Mouse (Mus musculus) midbrain, postnatal 0 days (tissue): ENCODE measurements around the gene Gm3642. TPM values are rescaled to one million over a fixed set of nuclear protein-coding genes. Genes with fewer than 3 reads are reported as not detected.
"Not testable (repeated sequence)": the region's sequence is repeated elsewhere in the genome, so short reads cannot be mapped to it uniquely, and the experiment has no call there.

Source experiments
- ATAC-seq: fragments of 200-750 bp; cut with Nextera tagmentation; 2 replicates; pipeline ENCODE4 v1.8.0; 2017; ENCODE audit warnings: moderate number of reproducible peaks, mild to moderate bottlenecking, moderate TSS enrichment, moderate library complexity; ENCODE audit not compliant: low FRiP score
- DNase-seq: peaks from one replicate; pipeline ENCODE4 v3.0.0-alpha.2; 2015; ENCODE audit warnings: low spot score
- H3K27ac ChIP-seq: fragments of 300-500 bp; sonication (generic); 2 replicates; pipeline ENCODE4 v1.5.1; 2014; ENCODE audit warnings: low read depth, mild to moderate bottlenecking, low read length, mixed read lengths
- H3K27me3 ChIP-seq: fragments of 300-500 bp; sonication (generic); 2 replicates; pipeline ENCODE4 v1.6.1; 2014; ENCODE audit warnings: low read length, control low read depth, mixed read lengths; ENCODE audit not compliant: insufficient read depth
- H3K36me3 ChIP-seq: fragments of 300-500 bp; sonication (generic); 2 replicates; pipeline ENCODE4 v1.6.1; 2014; ENCODE audit warnings: low read length, control low read depth, mixed read lengths; ENCODE audit not compliant: insufficient read depth
- H3K4me1 ChIP-seq: fragments of 300-500 bp; sonication (generic); 2 replicates; pipeline ENCODE4 v1.6.1; 2014; ENCODE audit warnings: mild to moderate bottlenecking, control low read depth, antibody characterized with exemption, low read length, mixed read lengths; ENCODE audit not compliant: insufficient read depth
- H3K4me2 ChIP-seq: fragments of 300-500 bp; sonication (generic); 2 replicates; pipeline ENCODE4 v1.6.1; 2014; ENCODE audit warnings: low read depth, mild to moderate bottlenecking, low read length, mixed read lengths; ENCODE audit not compliant: poor library complexity, severe bottlenecking
- H3K4me3 ChIP-seq: fragments of 300-500 bp; sonication (generic); 2 replicates; pipeline ENCODE4 v1.5.1; 2014; ENCODE audit warnings: low read depth, mild to moderate bottlenecking, low read length, moderate library complexity
- H3K9ac ChIP-seq: fragments of 300-500 bp; sonication (generic); replicated peaks from 2 replicates; pipeline ENCODE4 v1.6.1; 2014; ENCODE audit warnings: mild to moderate bottlenecking, low read length, moderate library complexity, mixed read lengths; ENCODE audit not compliant: poor library complexity, severe bottlenecking
- H3K9me3 ChIP-seq: fragments of 300-500 bp; sonication (generic); 2 replicates; pipeline ENCODE4 v1.6.1; 2016; ENCODE audit warnings: low read length, control low read depth
- WGBS: fragments of 180-500 bp; shearing (Covaris S2); extraction: QIAGEN DNeasy Blood & Tissue Kit; methylation state at CpG from one replicate; pipeline ENCODE4 v1.1.7; 2014; 5-methylcytosine and 5-hydroxymethylcytosine counted together
- polyA plus RNA-seq: library from polyadenylated mRNA; unstranded; fragments of >200 nt; fragmentation: Nextera tagmentation; extraction: Ambion mirVana; gene quantifications from 2 replicates; pipeline ENCODE4 v1.2.1, GENCODE M21; 2015
- total RNA-seq: library from RNA; depleted of rRNA; stranded (reverse); fragments of >200 nt; gene quantifications from 2 replicates; pipeline ENCODE4 v1.2.3, GENCODE M21; 2014; rRNA removed

The Gm3642 gene
- not detected in 2 replicates for total RNA-seq
- polyA plus RNA-seq, result not detected in 2 replicates

- WGBS, result no CpG with 5 or more reads among the region's 3 CpGs
- H3K36me3 ChIP-seq, DNase-seq, H3K27me3 ChIP-seq, H3K9me3 ChIP-seq, H3K27ac ChIP-seq, H3K4me2 ChIP-seq, H3K4me3 ChIP-seq, H3K9ac ChIP-seq, H3K4me1 ChIP-seq, ATAC-seq: not testable (repeated sequence)
Measured at GRCm38 (mm10) chr14:6840211-6840610, at the start of gene Gm3642. Gene Gm3642, minus strand, starts transcription at chr14:6840311.

GRCm38 (mm10) chr14:6889521-6890012 is 49.5 kb upstream of the Gm3642 start, which contains the start of gene Gm3667:
Gene Gm3667, minus strand, starts transcription at chr14:6889962.
- not testable (repeated sequence) for H3K27me3 ChIP-seq, H3K4me1 ChIP-seq, ATAC-seq, H3K36me3 ChIP-seq, H3K27ac ChIP-seq, DNase-seq, H3K9me3 ChIP-seq
- WGBS, result 0% methylated on average over 3 of the region's 43 CpGs
- peak within 1 kb of the TSS; percentile 35 for H3K4me2 ChIP-seq
- peak within 1 kb of the TSS; percentile 19; the same call in 1 of the 2 replicates for H3K9ac ChIP-seq
- peak within 1 kb of the TSS; percentile 38 for H3K4me3 ChIP-seq

GRCm38 (mm10) chr14:6888811-6889210 is 48.7 kb upstream of the Gm3642 start:
- not testable (repeated sequence) for H3K9me3 ChIP-seq, H3K27ac ChIP-seq, H3K4me1 ChIP-seq, H3K36me3 ChIP-seq, ATAC-seq, H3K27me3 ChIP-seq, H3K9ac ChIP-seq, DNase-seq
- H3K4me3 ChIP-seq, result peak overlapping the region; percentile 38; the same call in 1 of the 2 replicates
- 9% methylated on average over 4 of the region's 5 CpGs for WGBS
- H3K4me2 ChIP-seq, result peak overlapping the region; percentile 30; the same call in 1 of the 2 replicates

DNA sequence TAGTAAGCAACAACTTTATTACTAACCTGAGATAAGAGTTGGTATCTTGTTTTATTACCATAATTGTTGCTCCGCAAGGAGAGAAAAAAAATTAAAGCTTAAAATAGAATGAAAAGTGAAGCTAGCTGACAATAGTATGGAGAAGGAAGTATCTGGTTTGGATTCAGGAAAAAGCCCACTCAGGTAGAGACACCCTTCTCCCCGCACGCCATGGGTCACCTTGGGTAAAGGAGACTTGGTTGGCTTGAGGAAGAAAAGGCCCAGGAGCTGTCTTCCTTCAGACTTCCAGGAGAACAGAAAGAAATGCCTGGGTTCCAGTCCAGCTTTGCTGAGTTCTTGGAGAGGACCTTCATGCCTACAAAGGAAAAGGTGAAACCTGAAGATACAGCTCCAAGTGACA is 16.8 kb downstream of the Gm3642 start:
- not testable (repeated sequence) for H3K27me3 ChIP-seq, H3K4me2 ChIP-seq, H3K36me3 ChIP-seq, H3K27ac ChIP-seq, ATAC-seq, H3K9me3 ChIP-seq, H3K9ac ChIP-seq, DNase-seq, H3K4me3 ChIP-seq, H3K4me1 ChIP-seq
- whole genome bisulfite sequencing, result 96% methylated on average over 3 of the region's 3 CpGs

Other genes starting within 250 kb of the Gm3642 start
- 0.22 and 2.4 TPM in 2 replicates for gene Gm3629, start 249.7 kb downstream of the Gm3642 start, total RNA-seq
- 0.79 and 0.91 TPM in 2 replicates for gene Gm3629, start 249.7 kb downstream of the Gm3642 start, polyA plus RNA-seq
- 0.76 TPM in 1 of 2 replicates, not detected in the other for gene Gm3460, start 217.9 kb downstream of the Gm3642 start, total RNA-seq
- 0.81 TPM in 1 of 2 replicates, not detected in the other for gene Gm3460, start 217.9 kb downstream of the Gm3642 start, polyA plus RNA-seq
- gene Gm10251, start 156.1 kb downstream of the Gm3642 start, total RNA-seq, result not detected in 2 replicates
- not detected in 2 replicates for gene Gm10251, start 156.1 kb downstream of the Gm3642 start, polyA plus RNA-seq
- not detected in 2 replicates for gene Gm8050, start 120.1 kb downstream of the Gm3642 start, total RNA-seq
- gene Gm8050, start 120.1 kb downstream of the Gm3642 start, polyA plus RNA-seq, result not detected in 2 replicates
- 8.5 and 9.0 TPM in 2 replicates for gene Gm3636, start 98.0 kb downstream of the Gm3642 start, total RNA-seq
- 14.9 and 19.0 TPM in 2 replicates for gene Gm3636, start 98.0 kb downstream of the Gm3642 start, polyA plus RNA-seq
- not detected in 2 replicates for gene Gm8362, start 65.9 kb downstream of the Gm3642 start, total RNA-seq
- not detected in 2 replicates for gene Gm8362, start 65.9 kb downstream of the Gm3642 start, polyA plus RNA-seq
- gene Gm3667, start 49.7 kb upstream of the Gm3642 start, total RNA-seq, result 6.8 and 15.1 TPM in 2 replicates
- gene Gm3667, start 49.7 kb upstream of the Gm3642 start, polyA plus RNA-seq, result 15.4 and 16.2 TPM in 2 replicates
- gene Gm6356, start 133.5 kb upstream of the Gm3642 start, total RNA-seq, result not detected in 2 replicates
- gene Gm6356, start 133.5 kb upstream of the Gm3642 start, polyA plus RNA-seq, result not detected in 2 replicates
- 3.0 and 7.4 TPM in 2 replicates for gene Gm10406, start 187.1 kb upstream of the Gm3642 start, total RNA-seq
- 6.6 and 6.9 TPM in 2 replicates for gene Gm10406, start 187.1 kb upstream of the Gm3642 start, polyA plus RNA-seq
- not detected in 2 replicates for gene Gm3685, start 204.7 kb upstream of the Gm3642 start, total RNA-seq
- gene Gm3685, start 204.7 kb upstream of the Gm3642 start, polyA plus RNA-seq, result not detected in 2 replicates